ENCODE assay signal across 28 mouse cellular contexts in the genomic region with DNA sequence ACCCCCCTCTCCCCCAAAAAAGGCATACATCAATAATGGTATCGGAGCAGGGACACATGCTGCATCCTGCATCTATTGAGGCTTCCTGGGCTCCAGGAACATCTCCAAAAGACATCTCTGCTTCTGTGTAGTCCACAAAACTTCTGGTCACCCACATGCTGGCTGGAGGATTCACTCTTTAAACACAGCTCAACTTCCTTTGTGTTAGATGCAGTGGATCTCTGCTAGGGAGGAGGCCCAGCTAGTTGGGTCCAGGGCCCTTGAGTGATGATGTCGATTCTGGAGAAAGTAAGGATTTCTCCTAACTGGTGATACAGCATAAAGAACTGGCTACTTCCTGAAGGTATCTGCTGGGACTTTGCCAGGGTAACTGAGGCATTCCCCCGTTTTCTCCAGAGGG.
"Had no signal": no experiment of that assay in that cellular context is flagged by ENCODE, and none has a peak within 500 bp of the region (broad histone marks: within the 10 kb centered on the region; RNA-seq: fewer than 3 reads in every experiment).

No protein-coding gene starts in this region.

- H3K27me3 ChIP-seq: embryonic facial prominence, embryonic 12.5 days; embryonic facial prominence, embryonic 13.5 days; embryonic facial prominence, embryonic 15.5 days; forebrain, embryonic 12.5 days; forebrain, embryonic 13.5 days; forebrain, embryonic 15.5 days had no signal

- H3K27ac ChIP-seq: embryonic facial prominence, embryonic 10.5 days; embryonic facial prominence, embryonic 12.5 days; embryonic facial prominence, embryonic 13.5 days; embryonic facial prominence, embryonic 15.5 days; forebrain, embryonic 10.5 days; forebrain, embryonic 12.5 days; forebrain, embryonic 13.5 days; forebrain, embryonic 15.5 days; gastrocnemius, adult 2 months; heart, adult 2 months had no signal

- H3K4me1 ChIP-seq: embryonic facial prominence, embryonic 15.5 days; forebrain, embryonic 12.5 days; forebrain, embryonic 13.5 days; forebrain, embryonic 15.5 days had no signal

- DNase-seq: cerebellum, adult 2 months; cerebellum, adult 8-10 months; cerebellum, adult 9-10 months; cerebellum, adult 9-11 months; cerebellum, postnatal 10 days; cerebellum, postnatal 14 days; cerebellum, postnatal 25 days; cerebellum, postnatal 36 days; embryo, embryonic 11 days; forebrain, postnatal 0 days; gastrocnemius, adult 2 months; gastrocnemius, postnatal 10 days; gastrocnemius, postnatal 14 days; gastrocnemius, postnatal 25 days; gastrocnemius, postnatal 36 days; heart, adult 18-20 months; heart, adult 2 months had no signal

- H3K9ac ChIP-seq: embryonic facial prominence, embryonic 12.5 days; embryonic facial prominence, embryonic 13.5 days; embryonic facial prominence, embryonic 15.5 days; forebrain, embryonic 12.5 days; forebrain, embryonic 13.5 days; forebrain, embryonic 15.5 days; forebrain, postnatal 0 days had no signal

- H3K4me3 ChIP-seq: embryonic facial prominence, embryonic 10.5 days; embryonic facial prominence, embryonic 12.5 days; embryonic facial prominence, embryonic 13.5 days; embryonic facial prominence, embryonic 15.5 days; erythroblast, embryonic 14.5 days; forebrain, embryonic 10.5 days; forebrain, embryonic 12.5 days; forebrain, embryonic 13.5 days; forebrain, embryonic 15.5 days; gastrocnemius, adult 2 months; heart, adult 2 months had no signal

- ATAC-seq: forebrain, embryonic 13.5 days; forebrain, embryonic 14.5 days; forebrain, embryonic 15.5 days; forebrain, embryonic 16.5 days; forebrain, postnatal 0 days had no signal

- H3K36me3 ChIP-seq: embryonic facial prominence, embryonic 10.5 days; embryonic facial prominence, embryonic 12.5 days; embryonic facial prominence, embryonic 13.5 days; embryonic facial prominence, embryonic 15.5 days; forebrain, embryonic 10.5 days; forebrain, embryonic 12.5 days; forebrain, embryonic 15.5 days had no signal

- H3K9me3 ChIP-seq: embryonic facial prominence, embryonic 10.5 days; embryonic facial prominence, embryonic 12.5 days; embryonic facial prominence, embryonic 13.5 days; embryonic facial prominence, embryonic 15.5 days; forebrain, embryonic 10.5 days; forebrain, embryonic 12.5 days; forebrain, embryonic 13.5 days; forebrain, embryonic 15.5 days had no signal

- H3K4me2 ChIP-seq: embryonic facial prominence, embryonic 12.5 days; embryonic facial prominence, embryonic 13.5 days; embryonic facial prominence, embryonic 15.5 days; forebrain, embryonic 12.5 days; forebrain, embryonic 13.5 days; forebrain, embryonic 15.5 days had no signal
